Mouse (Mus musculus): Measurements from ENCODE around the gene Fgf3.

GRCm38 (mm10) chr7:144847067-144847466, 9.2 kb downstream of the Fgf3 start, which contains the start of gene Fgf4:
- TF ChIP-seq MYOG (IDR thresholded peaks at IDR 0.05; ENCODE audit: control insufficient read depth, extremely low read depth, insufficient read length), result no peak
- no peak for TF ChIP-seq CTCF (IDR thresholded peaks at IDR 0.05; ENCODE audit: control insufficient read depth, insufficient read depth, insufficient read length)
